Comparison of ENCODE assay signal across 20 mouse cellular contexts in the genomic region with DNA sequence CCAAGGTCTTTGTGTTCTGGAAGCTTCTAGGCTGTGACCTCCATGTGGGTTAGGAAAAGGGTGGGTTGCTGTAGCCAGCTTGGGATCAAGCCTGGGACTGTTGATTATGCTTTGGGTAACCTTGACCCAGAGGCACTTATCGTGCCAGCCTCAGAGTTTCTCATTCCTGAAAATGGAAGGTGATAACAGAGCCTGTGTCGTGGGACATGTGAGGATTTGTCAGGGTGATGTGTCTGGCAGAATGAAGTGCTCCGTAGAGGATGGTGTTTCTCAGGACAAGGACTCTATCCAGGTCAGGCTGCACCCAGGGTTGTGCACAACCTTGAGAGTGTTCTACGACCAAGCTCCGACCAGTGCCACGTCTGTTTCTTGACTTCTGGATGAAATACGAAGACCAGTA.
DNase-seq lines count a peak whose midpoint lies in the region; ATAC-seq and TF ChIP-seq lines count a peak whose summit lies in the region.
"Had no signal": no experiment of that assay in that cellular context is flagged by ENCODE, and none has a peak within 500 bp of the region (broad histone marks: within the 10 kb centered on the region; RNA-seq: fewer than 3 reads in every experiment).

No protein-coding gene starts in this region.

- H3K4me3 ChIP-seq in heart, embryonic 11.5 days (ENCODE audit: low read depth, low read length): no peak overlapping the region
- no peak overlapping the region for H3K4me3 ChIP-seq in heart, postnatal 0 days (ENCODE audit: low read depth, low read length)
- H3K4me3 ChIP-seq in neural tube, embryonic 15.5 days (replicated peaks): no peak overlapping the region
- H3K4me3 ChIP-seq: gastrocnemius, adult 2 months; hindbrain, embryonic 12.5 days; left cerebral cortex, adult 2 months; midbrain, embryonic 12.5 days; stomach, embryonic 15.5 days had no signal

- TF ChIP-seq EP300 in heart, postnatal 0 days (IDR thresholded peaks at IDR 0.05; ENCODE audit: low read depth): peak; percentile 87

- WGBS in heart, embryonic 11.5 days (ENCODE audit: insufficient replicate concordance): 52% methylated on average over 7 of the region's 7 CpGs
- 38% methylated on average over 7 of the region's 7 CpGs for WGBS in heart, postnatal 0 days
- 92% methylated on average over 7 of the region's 7 CpGs for WGBS in neural tube, embryonic 15.5 days

- H3K4me1 ChIP-seq in heart, embryonic 11.5 days (ENCODE audit: control insufficient read depth, insufficient read depth, low read length): peaks cover 32% of the 10 kb centered on the region
- peaks cover 31% of the 10 kb centered on the region for H3K4me1 ChIP-seq in heart, postnatal 0 days (ENCODE audit: control insufficient read depth, insufficient read depth)
- no peaks in the 10 kb centered on the region for H3K4me1 ChIP-seq in neural tube, embryonic 15.5 days
- H3K4me1 ChIP-seq: midbrain, embryonic 12.5 days had no signal

- peak overlapping the region; percentile 55; the same call in 1 of the 2 replicates for H3K27ac ChIP-seq in heart, embryonic 11.5 days (ENCODE audit: low read depth, low read length)
- peak overlapping the region; percentile 78 for H3K27ac ChIP-seq in heart, postnatal 0 days (ENCODE audit: low read depth)
- H3K27ac ChIP-seq in neural tube, embryonic 15.5 days (replicated peaks): no peak overlapping the region
- H3K27ac ChIP-seq: gastrocnemius, adult 2 months; hindbrain, embryonic 12.5 days; left cerebral cortex, adult 2 months; liver, embryonic 14.5 days; midbrain, embryonic 12.5 days; stomach, embryonic 15.5 days had no signal

- no peaks in the 10 kb centered on the region for H3K27me3 ChIP-seq in heart, embryonic 11.5 days (ENCODE audit: control insufficient read depth, insufficient read depth, low read length)
- no peaks in the 10 kb centered on the region for H3K27me3 ChIP-seq in heart, postnatal 0 days (ENCODE audit: control insufficient read depth, insufficient read depth, low read length)
- H3K27me3 ChIP-seq in neural tube, embryonic 15.5 days (replicated peaks): no peaks in the 10 kb centered on the region
- H3K27me3 ChIP-seq: hindbrain, embryonic 12.5 days; stomach, embryonic 15.5 days had no signal

- no peak overlapping the region for H3K4me2 ChIP-seq in heart, embryonic 11.5 days
- H3K4me2 ChIP-seq in heart, postnatal 0 days (ENCODE audit: low read depth, low read length): no peak overlapping the region
- no peak overlapping the region for H3K4me2 ChIP-seq in neural tube, embryonic 15.5 days
- H3K4me2 ChIP-seq: hindbrain, embryonic 12.5 days; lung, embryonic 14.5 days; midbrain, embryonic 12.5 days; stomach, embryonic 15.5 days had no signal

- no peaks in the 10 kb centered on the region for H3K36me3 ChIP-seq in heart, embryonic 11.5 days (ENCODE audit: control insufficient read depth, insufficient read depth, low read length)
- H3K36me3 ChIP-seq in heart, postnatal 0 days (replicated peaks; ENCODE audit: control insufficient read depth, insufficient read depth, low read length): no peaks in the 10 kb centered on the region
- no peaks in the 10 kb centered on the region for H3K36me3 ChIP-seq in neural tube, embryonic 15.5 days
- H3K36me3 ChIP-seq: hindbrain, embryonic 12.5 days; midbrain, embryonic 12.5 days; stomach, embryonic 15.5 days had no signal

- TF ChIP-seq CTCF in heart, postnatal 0 days (IDR thresholded peaks at IDR 0.05; ENCODE audit: low read depth): no peak

- H3K9ac ChIP-seq in heart, embryonic 11.5 days (ENCODE audit: low read depth, low read length): no peak overlapping the region
- H3K9ac ChIP-seq in heart, postnatal 0 days (replicated peaks; ENCODE audit: low read depth, low read length): no peak overlapping the region
- no peak overlapping the region for H3K9ac ChIP-seq in neural tube, embryonic 15.5 days (replicated peaks)
- H3K9ac ChIP-seq: hindbrain, embryonic 12.5 days; liver, embryonic 14.5 days; lung, embryonic 14.5 days; midbrain, embryonic 12.5 days; stomach, embryonic 15.5 days had no signal

- peak; percentile 54 for DNase-seq in adrenal gland, adult 2 months
- no peak for DNase-seq in adrenal gland, postnatal 4 days (ENCODE audit: low spot score in 2 of 2)
- DNase-seq in adrenal gland, postnatal 14 days: peak; percentile 49
- peak; percentile 62 for DNase-seq in heart, postnatal 0 days (ENCODE audit: low spot score)
- DNase-seq in layer of hippocampus, adult 11-12 months (ENCODE audit: low spot score): no peak
- DNase-seq in cerebellum, postnatal 25 days: no peak
- DNase-seq: cerebellum, adult 18-20 months; gastrocnemius, adult 2 months; kidney, postnatal 25 days; lung, embryonic 14.5 days; thymus, adult 2 months had no signal

- no peaks in the 10 kb centered on the region for H3K9me3 ChIP-seq in heart, embryonic 11.5 days (replicated peaks; ENCODE audit: control insufficient read depth, low read length)
- H3K9me3 ChIP-seq in heart, postnatal 0 days (replicated peaks; ENCODE audit: control insufficient read depth, low read length): no peaks in the 10 kb centered on the region
- no peaks in the 10 kb centered on the region for H3K9me3 ChIP-seq in neural tube, embryonic 15.5 days (replicated peaks)
- H3K9me3 ChIP-seq: hindbrain, embryonic 12.5 days; midbrain, embryonic 12.5 days; stomach, embryonic 15.5 days had no signal

- ATAC-seq in heart, embryonic 11.5 days (replicated peaks; ENCODE audit: insufficient number of reproducible peaks, low FRiP score, low TSS enrichment): peak; percentile 51
- ATAC-seq in heart, postnatal 0 days (ENCODE audit: insufficient read depth, low read depth): peak; percentile 77
- ATAC-seq in neural tube, embryonic 15.5 days (ENCODE audit: low FRiP score): no peak
- ATAC-seq: forebrain, embryonic 14.5 days; intestine, postnatal 0 days had no signal

Comparison
In these comparisons a context has a peak if more than half of its experiments do, and no peak if none do; other contexts are left out.
1. DNase-seq: peak in adrenal gland, adult 2 months (single experiment), adrenal gland, postnatal 14 days (single experiment) and heart, postnatal 0 days (single experiment); none in adrenal gland, postnatal 4 days (0 of 2), layer of hippocampus, adult 11-12 months (single experiment) and cerebellum, postnatal 25 days (0 of 2).